Mouse (Mus musculus): ENCODE results near the gene Mecom. TPM values are rescaled to one million over a fixed set of nuclear protein-coding genes. Genes with fewer than 3 reads are reported as not detected.

The Mecom gene
- polyA plus RNA-seq, 1 experiment from 2014 or later, result 22.4 TPM

DNA sequence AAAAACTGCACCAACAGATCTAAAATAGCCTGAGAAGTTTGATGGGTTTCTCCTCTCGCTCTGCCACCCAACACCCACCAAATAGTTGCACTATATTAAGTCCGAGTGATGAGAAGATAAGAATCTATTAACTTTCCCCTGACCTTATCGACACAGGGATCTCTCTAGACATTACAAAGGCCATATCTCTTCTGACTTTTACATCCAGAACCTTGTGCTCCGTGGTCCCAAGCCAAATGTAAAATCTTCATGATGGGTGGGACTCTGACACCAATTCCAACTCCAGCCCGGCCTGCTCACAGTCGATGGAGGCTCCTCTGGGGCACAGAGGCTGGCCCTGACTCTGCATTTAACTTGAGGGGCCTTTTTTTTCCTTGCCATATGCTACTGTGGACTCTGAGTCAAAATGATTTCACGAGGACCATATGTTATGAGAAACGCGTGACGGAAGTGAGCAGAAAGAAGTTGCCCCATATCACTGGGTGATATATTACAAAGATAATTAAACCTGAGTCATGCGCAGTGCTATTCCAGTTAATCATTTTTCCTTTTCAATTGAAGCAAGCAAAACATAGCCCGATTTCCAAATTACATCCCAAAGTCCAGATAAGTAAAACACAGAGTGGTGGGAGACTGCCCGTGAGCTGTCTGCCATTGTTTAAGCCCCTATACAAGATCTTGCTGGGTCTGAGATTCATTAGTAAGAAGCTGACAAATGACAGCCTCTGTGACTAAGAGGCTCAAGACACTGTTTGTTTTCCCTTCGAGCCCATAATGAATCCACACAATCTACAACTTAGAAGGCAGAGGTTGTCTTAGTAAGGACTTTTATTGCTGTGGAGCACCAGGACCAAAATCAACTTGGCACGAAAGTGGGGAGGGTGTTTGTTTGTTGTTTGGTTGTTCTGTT, 94.0 kb downstream of the Mecom start:
- H3K27ac ChIP-seq (replicated peaks), result no peak overlapping the region
- peaks cover 3% of the 10 kb centered on the region for H3K4me1 ChIP-seq
- no peaks in the 10 kb centered on the region for H3K27me3 ChIP-seq (replicated peaks)
- H3K9me3 ChIP-seq, result no peaks in the 10 kb centered on the region
- no peak overlapping the region for H3K4me3 ChIP-seq
- H3K36me3 ChIP-seq, result no peaks in the 10 kb centered on the region
- H3K4me2 ChIP-seq, result no peak overlapping the region
- H3K9ac ChIP-seq, result no peak overlapping the region
- 70% methylated on average over 15 of the region's 15 CpGs for WGBS
- no peak for ATAC-seq (ENCODE audit: extremely low read depth, insufficient number of reproducible peaks, low FRiP score, low TSS enrichment)

DNA sequence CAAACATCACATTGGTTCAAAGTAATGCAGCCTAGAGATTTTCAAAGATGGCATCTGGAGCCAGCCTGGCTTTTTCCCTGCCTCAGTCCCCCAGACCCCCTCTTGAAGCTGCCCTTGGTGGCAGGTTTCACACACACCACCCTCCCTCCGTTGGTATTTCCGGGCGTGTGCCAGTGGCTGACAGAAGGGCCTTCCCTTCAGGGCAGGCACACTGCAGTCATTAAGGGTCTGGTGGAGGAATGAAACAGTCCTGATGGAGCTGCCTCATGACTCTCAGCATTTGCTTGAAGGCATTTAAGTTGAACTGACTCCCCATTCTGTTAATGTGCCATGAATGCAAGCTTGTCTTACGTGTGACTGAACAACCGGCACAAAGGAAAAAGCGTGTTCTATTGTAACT, 94.8 kb downstream of the Mecom start:
- Histone ChIP-seq H3K27ac (replicated peaks) (no peak overlapping the region), H3K9me3 (no peaks in the 10 kb centered on the region), H3K4me3 (no peak overlapping the region), H3K36me3 (no peaks in the 10 kb centered on the region), H3K27me3 (replicated peaks) (no peaks in the 10 kb centered on the region), H3K4me2 (no peak overlapping the region), H3K4me1 (peaks cover under 1% of the 10 kb centered on the region), H3K9ac (no peak overlapping the region)
- WGBS, result 75% methylated on average over 6 of the region's 6 CpGs
- ATAC-seq (ENCODE audit: extremely low read depth, insufficient number of reproducible peaks, low FRiP score, low TSS enrichment), result no peak

DNA sequence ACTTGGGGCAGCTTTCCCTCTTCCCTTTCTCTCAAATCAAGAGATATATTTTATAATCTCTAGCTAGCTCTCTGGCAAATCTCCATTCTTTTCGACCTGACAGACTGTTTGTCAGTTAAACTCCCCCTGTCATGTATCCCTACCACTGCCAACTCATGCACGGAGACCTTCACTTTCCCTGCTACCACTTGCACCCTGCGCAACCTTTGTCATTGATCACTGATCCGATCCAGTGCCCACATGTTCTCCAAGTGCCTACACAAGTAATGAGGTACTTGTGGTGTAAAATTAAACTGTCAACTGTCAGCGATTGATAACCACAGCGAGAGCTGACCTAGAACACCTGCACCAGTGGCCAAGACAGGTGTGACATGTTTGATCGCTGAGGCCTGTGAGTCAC, 95.3 kb downstream of the Mecom start:
- Histone ChIP-seq H3K27ac (replicated peaks) (no peak overlapping the region), H3K9ac (no peak overlapping the region), H3K4me2 (no peak overlapping the region), H3K9me3 (no peaks in the 10 kb centered on the region), H3K4me3 (no peak overlapping the region), H3K27me3 (replicated peaks) (no peaks in the 10 kb centered on the region), H3K36me3 (no peaks in the 10 kb centered on the region), H3K4me1 (no peaks in the 10 kb centered on the region; the same call in 1 of the 2 replicates)
- WGBS, result 71% methylated on average over 7 of the region's 7 CpGs
- ATAC-seq (ENCODE audit: extremely low read depth, insufficient number of reproducible peaks, low FRiP score, low TSS enrichment), result no peak

DNA sequence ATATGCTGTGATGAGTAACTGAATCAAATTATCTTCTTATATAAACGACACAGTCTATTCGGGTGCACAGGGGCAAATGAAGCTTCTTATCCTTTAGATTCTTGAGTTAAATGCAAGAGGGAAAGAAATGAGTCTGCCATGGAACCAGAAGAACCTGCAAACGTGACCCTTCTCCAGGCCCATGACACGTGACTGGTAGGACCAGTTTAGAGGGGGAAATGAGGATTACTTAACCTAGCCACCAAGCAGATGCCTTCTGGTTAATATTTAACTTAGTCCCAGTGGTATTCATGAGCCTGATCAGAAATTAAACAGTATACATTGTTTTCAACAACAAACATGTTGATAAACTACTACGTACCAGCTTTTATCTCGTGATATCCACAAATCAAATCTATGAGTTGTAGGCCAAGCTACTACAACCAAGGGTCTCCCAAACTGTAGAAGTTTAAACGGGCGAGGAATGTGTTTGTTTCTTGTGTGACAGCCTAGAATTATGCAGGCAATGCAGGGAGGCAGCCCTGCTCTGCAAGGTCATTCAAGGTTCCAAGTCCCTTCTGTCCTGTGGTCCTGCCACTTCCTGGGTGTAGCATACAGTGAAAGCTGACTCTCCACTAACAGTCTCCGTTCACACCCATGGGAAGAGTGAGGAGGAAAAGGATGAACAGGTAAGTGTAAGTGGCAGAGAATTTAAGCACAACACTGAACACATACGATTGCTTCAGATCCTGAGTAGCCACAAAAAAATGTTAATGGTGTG, 97.4 kb downstream of the Mecom start:
- no peak; the same call in 1 of the 2 replicates for ATAC-seq (ENCODE audit: extremely low read depth, insufficient number of reproducible peaks, low FRiP score, low TSS enrichment)

DNA sequence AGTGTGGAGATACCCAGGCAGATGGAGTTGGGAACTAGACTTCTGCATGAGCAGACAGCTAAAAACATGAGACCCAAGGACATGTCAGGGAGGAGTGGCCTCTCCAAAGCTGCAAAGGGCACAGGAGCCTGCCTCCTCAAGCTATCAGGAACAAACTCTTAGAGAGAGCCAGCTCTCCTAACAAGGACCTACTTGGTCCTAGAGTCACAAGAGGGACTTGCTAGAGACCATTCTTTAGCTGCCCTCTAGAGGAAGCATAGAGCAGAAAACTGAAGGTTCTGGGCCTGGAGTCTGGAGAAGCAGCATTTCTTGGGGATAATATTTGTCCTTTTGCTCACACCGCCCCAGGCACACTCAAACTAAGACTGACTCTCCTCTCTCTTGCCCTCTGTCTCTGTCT, 99.2 kb downstream of the Mecom start:
- Histone ChIP-seq H3K9me3 (no peaks in the 10 kb centered on the region), H3K27ac (replicated peaks) (no peak overlapping the region), H3K36me3 (no peaks in the 10 kb centered on the region), H3K9ac (no peak overlapping the region), H3K4me1 (no peaks in the 10 kb centered on the region; the same call in 1 of the 2 replicates), H3K4me2 (no peak overlapping the region), H3K4me3 (no peak overlapping the region), H3K27me3 (replicated peaks) (no peaks in the 10 kb centered on the region)
- no peak for ATAC-seq (ENCODE audit: extremely low read depth, insufficient number of reproducible peaks, low FRiP score, low TSS enrichment)
- 72% methylated on average over 1 of the region's 1 CpGs for WGBS

More for the DNA sequence above, 97.4 kb downstream of the Mecom start:
- Histone ChIP-seq H3K4me2 (no peak overlapping the region), H3K9me3 (no peaks in the 10 kb centered on the region), H3K36me3 (no peaks in the 10 kb centered on the region), H3K4me3 (no peak overlapping the region), H3K27ac (replicated peaks) (no peak overlapping the region), H3K9ac (no peak overlapping the region), H3K27me3 (replicated peaks) (no peaks in the 10 kb centered on the region), H3K4me1 (no peaks in the 10 kb centered on the region; the same call in 1 of the 2 replicates)
- 68% methylated on average over 10 of the region's 10 CpGs for WGBS

DNA sequence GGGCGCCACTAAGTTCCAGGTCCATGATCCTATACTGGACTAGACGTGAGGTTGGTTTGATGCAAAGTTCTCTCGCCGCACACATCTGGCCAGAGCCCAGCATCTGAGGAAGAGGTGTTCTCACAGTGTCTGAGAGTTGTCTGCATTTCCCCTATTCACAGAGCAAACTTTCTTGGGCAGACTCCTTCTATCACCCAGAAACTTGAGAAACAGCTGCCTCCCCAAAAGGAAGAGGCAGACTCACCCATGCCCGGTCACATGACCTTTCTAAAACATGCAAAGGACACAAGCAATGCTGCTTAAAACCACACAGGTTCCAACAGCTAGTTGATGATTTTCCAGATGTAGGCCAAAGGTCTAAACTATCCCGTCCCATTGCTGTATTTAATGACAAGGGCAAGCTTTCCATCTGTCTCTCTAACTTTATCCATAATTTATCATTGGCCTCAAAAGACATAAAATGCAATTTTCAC, 101.8 kb downstream of the Mecom start:
- 88% methylated on average over 6 of the region's 6 CpGs for WGBS
- H3K9me3 ChIP-seq, result no peaks in the 10 kb centered on the region
- H3K36me3 ChIP-seq, result no peaks in the 10 kb centered on the region
- ATAC-seq (ENCODE audit: extremely low read depth, insufficient number of reproducible peaks, low FRiP score, low TSS enrichment), result no peak
- H3K4me3 ChIP-seq, result no peak overlapping the region
- no peak overlapping the region for H3K27ac ChIP-seq (replicated peaks)
- no peak overlapping the region for H3K4me2 ChIP-seq
- H3K9ac ChIP-seq, result no peak overlapping the region
- no peaks in the 10 kb centered on the region; the same call in 1 of the 2 replicates for H3K4me1 ChIP-seq
- no peaks in the 10 kb centered on the region for H3K27me3 ChIP-seq (replicated peaks)

DNA sequence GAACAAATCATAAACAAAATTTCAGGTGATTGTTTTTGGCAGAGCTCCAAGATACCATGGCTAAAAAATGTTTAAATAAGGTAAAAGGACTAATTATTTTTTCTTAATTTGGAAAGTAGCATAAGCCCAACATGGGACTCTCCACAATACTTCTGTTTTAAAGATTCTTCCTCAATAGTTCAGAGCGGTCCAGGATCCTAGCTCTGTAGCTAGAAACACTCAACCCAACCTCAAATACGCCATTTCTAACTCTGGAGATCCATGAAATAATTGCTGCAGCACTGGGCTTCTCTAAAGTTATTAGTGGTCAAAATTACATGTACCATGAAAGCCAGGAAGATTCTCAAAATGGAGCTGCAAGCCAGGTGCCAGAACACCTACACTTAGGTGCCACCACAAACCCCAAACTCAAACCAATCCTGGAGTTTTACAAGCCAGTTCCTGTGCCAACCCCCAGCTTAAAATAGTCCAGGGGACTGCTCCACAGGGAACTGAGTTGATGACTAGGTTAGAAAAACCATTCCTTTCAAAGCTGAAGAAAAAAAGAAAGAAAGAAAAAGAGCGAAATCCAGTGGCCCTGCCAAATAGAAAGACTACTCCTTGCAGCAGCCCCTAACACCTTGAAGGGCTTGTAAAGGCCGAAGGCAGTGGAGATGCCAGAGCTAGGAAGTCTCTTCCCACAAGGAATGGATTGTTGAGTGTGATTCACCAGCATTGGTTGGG, 102.4 kb downstream of the Mecom start:
- no peaks in the 10 kb centered on the region for H3K9me3 ChIP-seq
- 84% methylated on average over 4 of the region's 4 CpGs for WGBS
- H3K4me2 ChIP-seq, result no peak overlapping the region

DNA sequence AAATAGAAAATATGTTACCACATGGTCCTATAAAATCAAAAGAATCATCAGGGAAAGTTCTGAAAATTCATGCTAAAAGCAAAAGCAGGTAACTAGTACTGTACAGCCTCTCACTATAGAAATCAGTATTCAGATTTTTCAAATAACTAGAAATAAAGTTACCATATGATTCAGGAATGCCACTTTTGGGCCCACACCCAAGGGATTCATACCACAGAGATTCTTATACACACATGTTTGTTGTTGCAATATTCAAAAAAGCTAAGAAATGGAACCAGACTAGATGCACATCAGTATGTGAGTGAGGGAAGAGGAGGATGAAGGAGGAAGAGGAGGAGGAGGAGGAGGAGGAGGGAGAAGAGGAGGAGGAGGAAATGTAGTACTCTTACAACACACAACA, 106.2 kb downstream of the Mecom start:
- no peak for ATAC-seq (ENCODE audit: extremely low read depth, insufficient number of reproducible peaks, low FRiP score, low TSS enrichment)
- Histone ChIP-seq H3K27ac (replicated peaks) (no peak overlapping the region), H3K27me3 (replicated peaks) (no peaks in the 10 kb centered on the region), H3K36me3 (0 out of 2 replicates have a peak, but pooled peaks cover 4% of the 10 kb centered on the region), H3K9me3 (no peaks in the 10 kb centered on the region), H3K4me1 (peaks cover 8% of the 10 kb centered on the region), H3K4me3 (no peak overlapping the region), H3K9ac (no peak overlapping the region), H3K4me2 (no peak overlapping the region)

More for the DNA sequence above, 102.4 kb downstream of the Mecom start:
- ATAC-seq (ENCODE audit: extremely low read depth, insufficient number of reproducible peaks, low FRiP score, low TSS enrichment), result no peak
- no peaks in the 10 kb centered on the region for H3K36me3 ChIP-seq
- H3K4me1 ChIP-seq, result no peaks in the 10 kb centered on the region; the same call in 1 of the 2 replicates
- no peak overlapping the region for H3K9ac ChIP-seq
- no peak overlapping the region for H3K4me3 ChIP-seq
- no peak overlapping the region for H3K27ac ChIP-seq (replicated peaks)
- H3K27me3 ChIP-seq (replicated peaks), result no peaks in the 10 kb centered on the region

DNA sequence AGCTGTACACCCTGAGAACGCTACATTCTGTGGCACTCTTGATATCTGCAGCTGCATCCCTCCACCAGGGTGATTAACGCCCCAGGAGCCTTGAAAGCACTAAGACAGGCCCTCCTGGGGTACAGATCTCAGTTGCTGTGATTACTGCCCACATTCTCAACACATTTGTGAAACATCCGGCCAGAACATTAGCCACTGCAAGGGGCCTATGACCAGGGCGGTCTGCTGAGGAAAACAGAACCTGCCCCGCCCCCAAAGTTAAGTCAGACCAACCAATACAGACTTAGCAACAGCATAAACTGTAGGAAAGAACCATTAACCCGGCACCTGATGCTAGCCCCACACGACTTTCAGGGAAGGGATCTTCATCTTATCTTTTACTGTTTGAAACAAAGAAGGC, 109.8 kb downstream of the Mecom start:
- ATAC-seq (ENCODE audit: extremely low read depth, insufficient number of reproducible peaks, low FRiP score, low TSS enrichment), result no peak
- Histone ChIP-seq H3K4me2 (no peak overlapping the region), H3K27ac (replicated peaks) (no peak overlapping the region)

DNA sequence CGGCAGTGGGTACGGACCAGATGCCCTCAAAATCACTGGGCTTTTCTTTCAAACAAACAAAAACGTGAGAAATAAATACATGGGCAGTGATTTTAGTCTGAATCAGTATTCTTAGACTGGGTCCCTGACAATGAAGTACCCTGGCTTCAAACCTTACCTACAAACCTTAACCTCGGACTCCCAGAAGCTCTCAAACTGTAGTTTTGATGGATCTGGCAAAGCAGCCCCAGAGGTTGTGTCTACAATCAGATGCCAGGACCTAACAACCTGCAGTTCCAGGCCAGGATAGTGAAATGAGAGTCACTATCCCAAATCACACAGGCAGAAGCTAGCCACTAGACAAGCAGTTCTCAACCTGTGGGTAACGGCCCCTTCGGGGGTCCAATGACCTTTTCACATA, 111.2 kb downstream of the Mecom start:
- Histone ChIP-seq H3K4me3 (no peak overlapping the region), H3K4me2 (no peak overlapping the region), H3K36me3 (0 out of 2 replicates have a peak, but pooled peaks cover 4% of the 10 kb centered on the region), H3K27ac (replicated peaks) (no peak overlapping the region), H3K27me3 (replicated peaks) (no peaks in the 10 kb centered on the region), H3K9ac (no peak overlapping the region), H3K4me1 (peaks cover 13% of the 10 kb centered on the region), H3K9me3 (no peaks in the 10 kb centered on the region)
- 82% methylated on average over 6 of the region's 6 CpGs for WGBS
- ATAC-seq (ENCODE audit: extremely low read depth, insufficient number of reproducible peaks, low FRiP score, low TSS enrichment), result no peak

More for the DNA sequence above, 109.8 kb downstream of the Mecom start:
- no peak overlapping the region for H3K9ac ChIP-seq
- 31% methylated on average over 7 of the region's 7 CpGs for WGBS
- H3K4me3 ChIP-seq, result no peak overlapping the region
- H3K9me3 ChIP-seq, result no peaks in the 10 kb centered on the region
- no peaks in the 10 kb centered on the region for H3K27me3 ChIP-seq (replicated peaks)
- peaks cover 13% of the 10 kb centered on the region for H3K4me1 ChIP-seq
- 0 out of 2 replicates have a peak, but pooled peaks cover 4% of the 10 kb centered on the region for H3K36me3 ChIP-seq

DNA sequence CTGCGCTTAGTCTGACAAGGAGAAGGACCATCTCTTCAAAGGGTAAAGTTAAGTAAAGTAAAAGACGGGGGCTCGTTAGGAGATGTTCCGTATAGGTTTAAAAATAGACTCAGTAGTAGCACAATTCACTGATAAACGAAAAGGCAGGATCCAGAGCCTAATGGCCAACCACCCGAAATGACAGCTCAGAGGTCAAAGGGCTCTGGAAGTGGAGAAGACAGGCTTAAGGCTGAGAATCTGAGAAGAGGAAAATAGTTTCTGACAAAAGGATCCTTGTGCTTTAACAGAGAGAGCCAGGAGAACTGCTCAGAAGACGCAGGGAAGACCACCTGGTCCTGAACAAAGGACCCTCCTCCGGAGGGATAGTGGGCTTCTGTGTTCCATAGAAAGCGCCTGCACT, 111.7 kb downstream of the Mecom start:
- WGBS, result 39% methylated on average over 9 of the region's 9 CpGs
- ATAC-seq (ENCODE audit: extremely low read depth, insufficient number of reproducible peaks, low FRiP score, low TSS enrichment), result no peak
- Histone ChIP-seq H3K9ac (no peak overlapping the region), H3K4me1 (peaks cover 13% of the 10 kb centered on the region), H3K27me3 (replicated peaks) (no peaks in the 10 kb centered on the region), H3K9me3 (no peaks in the 10 kb centered on the region), H3K36me3 (0 out of 2 replicates have a peak, but pooled peaks cover 4% of the 10 kb centered on the region), H3K4me2 (no peak overlapping the region), H3K4me3 (no peak overlapping the region), H3K27ac (replicated peaks) (no peak overlapping the region)

Data from heart, embryonic 13.5 days (tissue).